Mouse (Mus musculus) adrenal gland, adult 18-20 months (tissue): Measurements from ENCODE around the gene Akt2. TPM values are rescaled to one million over a fixed set of nuclear protein-coding genes. Genes with fewer than 3 reads are reported as not detected.

Experiments
- DNase-seq, 2 experiments: peaks; one replicate each; pipeline ENCODE4 v3.0.0; 2021 to 2022; ENCODE audit warnings: low spot score in 2 of 2
- long read RNA-seq, 2 experiments: library from polyadenylated mRNA; stranded (forward); transcript quantifications; one replicate each; pipeline ENCODE4 v2.0.0; 2021
- total RNA-seq, 2 experiments: library from RNA; stranded (reverse); gene quantifications; 1 replicate in 1 of 2; 2 replicates in 1 of 2; pipeline ENCODE4 v1.2.3; 2021

Akt2 gene
- total RNA-seq: 100 to 1,000 TPM; 209 to 250 TPM
- long read RNA-seq, experiment 1, full-length matches to known transcripts: 165 of 241 reads
- long read RNA-seq, experiment 1, partial matches to known transcripts: 58 of 241 reads
- long read RNA-seq, experiment 1, other reads (novel, unspliced or antisense): 18 of 241 reads
- long read RNA-seq, experiment 2, full-length matches to known transcripts: 119 of 262 reads
- long read RNA-seq, experiment 2, partial matches to known transcripts: 57 of 262 reads
- long read RNA-seq, experiment 2, other reads (novel, unspliced or antisense): 86 of 262 reads

- peak; percentile 77 to 79 for DNase-seq
Observed at GRCm38 (mm10) chr7:27591266-27592216, at the start of gene Akt2. Akt2 (plus strand) TSS chr7:27591552.

- DNase-seq: no peak
Observed at GRCm38 (mm10) chr7:27541922-27542321, 49.4 kb upstream of the Akt2 start.

- peak; percentile 70 to 77 for DNase-seq
Observed at GRCm38 (mm10) chr7:27542392-27543033, 48.8 kb upstream of the Akt2 start.

GRCm38 (mm10) chr7:27543065-27543464, 48.3 kb upstream of the Akt2 start:
- no peak for DNase-seq

- DNase-seq: no peak
Observed at GRCm38 (mm10) chr7:27543851-27544250, 47.5 kb upstream of the Akt2 start.

GRCm38 (mm10) chr7:27544675-27545370, 46.5 kb upstream of the Akt2 start:
- DNase-seq: no peak

- no peak for DNase-seq
Observed at GRCm38 (mm10) chr7:27549597-27549996, 41.8 kb upstream of the Akt2 start.

GRCm38 (mm10) chr7:27552070-27552469, 39.3 kb upstream of the Akt2 start:
- DNase-seq: no peak

- peak; percentile 87 to 90 for DNase-seq
Observed at GRCm38 (mm10) chr7:27552931-27553513, 38.3 kb upstream of the Akt2 start, which contains the start of the genes Pld3 and 2310022A10Rik. Pld3 (minus strand) TSS chr7:27553218. 2310022A10Rik (plus strand) TSS chr7:27553233.

- no peak for DNase-seq
Observed at GRCm38 (mm10) chr7:27560291-27560887, 31.0 kb upstream of the Akt2 start.

- no peak for DNase-seq
Observed at GRCm38 (mm10) chr7:27560978-27561377, 30.4 kb upstream of the Akt2 start.

GRCm38 (mm10) chr7:27569580-27570224, 21.6 kb upstream of the Akt2 start:
- no peak for DNase-seq

- DNase-seq: no peak
Observed at GRCm38 (mm10) chr7:27572133-27572532, 19.2 kb upstream of the Akt2 start.

- no peak for DNase-seq
Observed at GRCm38 (mm10) chr7:27574124-27574880, 17.1 kb upstream of the Akt2 start.

GRCm38 (mm10) chr7:27576914-27577313, 14.4 kb upstream of the Akt2 start:
- DNase-seq: peak; percentile 46 to 59

GRCm38 (mm10) chr7:27577589-27577988, 13.8 kb upstream of the Akt2 start:
- DNase-seq: no peak

- DNase-seq: no peak
Observed at GRCm38 (mm10) chr7:27578465-27578864, 12.9 kb upstream of the Akt2 start.

- DNase-seq: peak; percentile 37 to 41
Observed at GRCm38 (mm10) chr7:27580380-27581174, 10.8 kb upstream of the Akt2 start.
